Mouse (Mus musculus): ENCODE measurements at regions not wholly inside any gene's neighbourhood (a gene's known extent, or its start where the extent isn't known, plus 50 kb on each side); places are given as distances from the start of the nearest gene placed in this dataset.

DNA sequence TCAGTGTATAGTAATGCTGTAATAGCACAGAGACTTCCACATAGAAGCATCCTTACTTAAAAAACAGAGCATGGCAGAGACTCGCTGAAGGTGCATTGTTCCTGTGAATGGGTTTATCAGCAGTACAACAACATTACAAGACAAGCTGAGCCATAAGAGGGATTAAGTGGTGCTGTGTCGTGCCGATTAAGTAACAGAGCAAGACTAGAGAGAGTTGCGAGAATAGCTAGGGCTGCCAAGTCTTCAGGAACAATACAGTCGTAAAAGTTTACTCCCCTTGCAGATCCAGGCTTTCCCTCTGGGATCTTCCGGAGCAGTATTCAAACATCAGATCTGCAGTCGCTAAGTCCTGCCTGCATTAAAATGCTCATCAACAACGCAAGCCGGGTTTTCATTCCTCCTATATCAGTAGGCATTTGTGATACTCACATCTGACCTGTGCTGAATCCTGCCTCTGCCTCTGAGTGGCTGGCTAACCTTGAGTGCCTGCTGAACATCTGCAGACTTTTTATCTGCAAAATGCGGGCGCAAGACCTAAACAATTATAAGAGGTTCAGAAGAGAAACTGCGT lies 247.1 kb downstream of the Ttll7 start:
- no peak for TF ChIP-seq GATA1 (IDR thresholded peaks at IDR 0.05; ENCODE audit: borderline replicate concordance, low read length)
- TF ChIP-seq FLI1 (IDR thresholded peaks at IDR 0.05; ENCODE audit: low read length), result no peak

Data from megakaryocyte, embryonic 14.5 days (primary cell).